Mouse (Mus musculus) liver, embryonic 15.5 days (tissue): Measurements from ENCODE around the gene Rpl10. TPM values are rescaled to one million over a fixed set of nuclear protein-coding genes. Genes with fewer than 3 reads are reported as not detected.

Experiments used
- ATAC-seq: fragments of 200-750 bp; cut with Nextera tagmentation; 2 replicates; pipeline ENCODE4 v1.8.0; 2017; ENCODE audit warnings: moderate number of reproducible peaks, mild to moderate bottlenecking, moderate library complexity; ENCODE audit not compliant: insufficient read depth
- H3K27ac ChIP-seq: fragments of 300-500 bp; sonication (generic); replicated peaks from 2 replicates; pipeline ENCODE4 v1.5.1; 2015; ENCODE audit warnings: mild to moderate bottlenecking, inconsistent platforms
- H3K27me3 ChIP-seq: fragments of 300-500 bp; sonication (generic); 2 replicates; pipeline ENCODE4 v1.6.1; 2015; ENCODE audit warnings: mild to moderate bottlenecking, inconsistent platforms
- H3K36me3 ChIP-seq: fragments of 300-500 bp; sonication (generic); replicated peaks from 2 replicates; pipeline ENCODE4 v1.6.1; 2015; ENCODE audit warnings: moderate library complexity, mild to moderate bottlenecking, inconsistent platforms
- H3K4me1 ChIP-seq: fragments of 300-500 bp; sonication (generic); replicated peaks from 2 replicates; pipeline ENCODE4 v1.6.1; 2015; ENCODE audit warnings: inconsistent platforms
- H3K4me2 ChIP-seq: fragments of 300-500 bp; sonication (generic); 2 replicates; pipeline ENCODE4 v1.6.1; 2015; ENCODE audit warnings: moderate library complexity, mild to moderate bottlenecking, inconsistent platforms
- H3K4me3 ChIP-seq: fragments of 300-500 bp; sonication (generic); replicated peaks from 2 replicates; pipeline ENCODE4 v1.5.1; 2015; ENCODE audit warnings: mild to moderate bottlenecking, inconsistent platforms
- H3K9ac ChIP-seq: fragments of 300-500 bp; sonication (generic); 2 replicates; pipeline ENCODE4 v1.6.1; 2015; ENCODE audit warnings: moderate library complexity, mild to moderate bottlenecking, inconsistent platforms
- H3K9me3 ChIP-seq: fragments of 300-500 bp; sonication (generic); replicated peaks from 2 replicates; pipeline ENCODE4 v1.6.1; 2016; ENCODE audit warnings: inconsistent platforms
- WGBS: fragments of 180-500 bp; shearing (Covaris S2); methylation state at CpG from one replicate; pipeline ENCODE4 v1.1.7; 2015; ENCODE audit warnings: mixed read lengths; ENCODE audit not compliant: insufficient replicate concordance; 5-methylcytosine and 5-hydroxymethylcytosine counted together
- microRNA-seq: library from miRNA; unstranded; fragments of <30 nt; microRNA quantifications from one replicate; pipeline ENCODE4, GENCODE M21; 2016
- polyA plus RNA-seq: library from polyadenylated mRNA; unstranded; fragments of >200 nt; fragmentation: Nextera tagmentation; extraction: Ambion mirVana; gene quantifications from 2 replicates; pipeline ENCODE4 v1.2.1, GENCODE M21; 2015

Rpl10 gene
- polyA plus RNA-seq, 1 experiment from 2014 or later: 378 TPM

- Histone ChIP-seq H3K4me3 (peak within 1 kb of the TSS; percentile 71), H3K4me1 (peaks cover 20% of the 10 kb centered on the region), H3K27ac (peak within 1 kb of the TSS; percentile 82), H3K9me3 (no peaks in the 10 kb centered on the region), H3K36me3 (peaks cover 42% of the 10 kb centered on the region), H3K4me2 (peak within 1 kb of the TSS; percentile 87), H3K9ac (peak within 1 kb of the TSS; percentile 74), H3K27me3 (no peaks in the 10 kb centered on the region)
- peak; percentile 95 for ATAC-seq
- WGBS: 10% methylated on average over 57 of the region's 59 CpGs
Observed at GRCm38 (mm10) chrX:74312540-74313464, 42.2 kb downstream of the Rpl10 start, which contains the start of gene Fam50a. Gene Fam50a, plus strand, starts transcription at chrX:74313033.

Small RNAs within 50 kb of the gene (microRNA-seq; reads per million reads assigned to microRNA genes)
- gene Mir7091 (not detected), gene Mir7092 (not detected)

Other genes with a start within 250 kb of the Rpl10 start
- 23.0 and 24.5 TPM in 2 replicates for gene Irak1, start 246.9 kb upstream of the Rpl10 start, polyA plus RNA-seq
- not detected in 2 replicates for gene Opn1mw, start 143.3 kb upstream of the Rpl10 start, polyA plus RNA-seq
- 6.2 and 6.9 TPM in 2 replicates for gene Mecp2, start 135.4 kb upstream of the Rpl10 start, polyA plus RNA-seq
- not detected in 2 replicates for gene Tex28, start 103.0 kb upstream of the Rpl10 start, polyA plus RNA-seq
- gene Tktl1, start 93.6 kb upstream of the Rpl10 start, polyA plus RNA-seq: not detected in 2 replicates
- 41.6 and 47.6 TPM in 2 replicates for gene Flna, start 21.0 kb upstream of the Rpl10 start, polyA plus RNA-seq
- gene Emd, start 16.1 kb upstream of the Rpl10 start, polyA plus RNA-seq: 8.0 and 8.5 TPM in 2 replicates
- 27.7 and 29.2 TPM in 2 replicates for gene Taz, start 11.1 kb downstream of the Rpl10 start, polyA plus RNA-seq
- gene Dnase1l1, start 11.5 kb downstream of the Rpl10 start, polyA plus RNA-seq: 24.5 and 25.2 TPM in 2 replicates
- gene Atp6ap1, start 26.3 kb downstream of the Rpl10 start, polyA plus RNA-seq: 75.9 and 80.2 TPM in 2 replicates
- 48.8 and 56.7 TPM in 2 replicates for gene Gdi1, start 34.2 kb downstream of the Rpl10 start, polyA plus RNA-seq
- gene Fam50a, start 42.2 kb downstream of the Rpl10 start, polyA plus RNA-seq: 28.5 and 28.8 TPM in 2 replicates
- gene Plxna3, start 58.3 kb downstream of the Rpl10 start, polyA plus RNA-seq: 1.1 and 1.5 TPM in 2 replicates
- 34.6 and 43.0 TPM in 2 replicates for gene Lage3, start 82.8 kb downstream of the Rpl10 start, polyA plus RNA-seq
- gene Ubl4a, start 102.4 kb downstream of the Rpl10 start, polyA plus RNA-seq: 37.3 and 38.8 TPM in 2 replicates
- gene Slc10a3, start 102.5 kb downstream of the Rpl10 start, polyA plus RNA-seq: 6.1 and 6.5 TPM in 2 replicates
- gene Fam3a, start 122.5 kb downstream of the Rpl10 start, polyA plus RNA-seq: 11.0 and 12.0 TPM in 2 replicates
- 21.5 and 26.2 TPM in 2 replicates for gene Ikbkg, start 122.5 kb downstream of the Rpl10 start, polyA plus RNA-seq
- gene G6pdx, start 158.4 kb downstream of the Rpl10 start, polyA plus RNA-seq: 46.1 and 48.9 TPM in 2 replicates
- not detected in 2 replicates for gene Gm6880, start 210.6 kb downstream of the Rpl10 start, polyA plus RNA-seq